Mouse (Mus musculus): ENCODE measurements around the gene Vmn1r219. TPM values are rescaled to one million over a fixed set of nuclear protein-coding genes. Genes with fewer than 3 reads are reported as not detected.

Vmn1r219 gene
- polyA plus RNA-seq, 1 experiment from 2014 or later, result not detected

Other genes with a start within 250 kb of the Vmn1r219 start
- not detected in 2 replicates for gene Vmn1r213, start 151.7 kb upstream of the Vmn1r219 start, polyA plus RNA-seq (2015; fragmentation: Nextera tagmentation; extraction: Ambion mirVana)
- gene Vmn1r214, start 128.9 kb upstream of the Vmn1r219 start, polyA plus RNA-seq (2015; fragmentation: Nextera tagmentation; extraction: Ambion mirVana), result not detected in 2 replicates
- not detected in 2 replicates for gene Vmn1r215, start 91.3 kb upstream of the Vmn1r219 start, polyA plus RNA-seq (2015; fragmentation: Nextera tagmentation; extraction: Ambion mirVana)
- gene Vmn1r217, start 41.1 kb upstream of the Vmn1r219 start, polyA plus RNA-seq (2015; fragmentation: Nextera tagmentation; extraction: Ambion mirVana), result not detected in 2 replicates
- gene Vmn1r218, start 26.2 kb upstream of the Vmn1r219 start, polyA plus RNA-seq (2015; fragmentation: Nextera tagmentation; extraction: Ambion mirVana), result not detected in 2 replicates
- gene Vmn1r220, start 28.7 kb downstream of the Vmn1r219 start, polyA plus RNA-seq (2015; fragmentation: Nextera tagmentation; extraction: Ambion mirVana), result not detected in 2 replicates
- not detected in 2 replicates for gene Vmn1r221, start 54.8 kb downstream of the Vmn1r219 start, polyA plus RNA-seq (2015; fragmentation: Nextera tagmentation; extraction: Ambion mirVana)
- gene Vmn1r222, start 76.6 kb downstream of the Vmn1r219 start, polyA plus RNA-seq (2015; fragmentation: Nextera tagmentation; extraction: Ambion mirVana), result not detected in 2 replicates
- not detected in 2 replicates for gene Vmn1r223, start 87.8 kb downstream of the Vmn1r219 start, polyA plus RNA-seq (2015; fragmentation: Nextera tagmentation; extraction: Ambion mirVana)
- 61.4 and 61.8 TPM in 2 replicates for gene Zfp322a, start 209.9 kb downstream of the Vmn1r219 start, polyA plus RNA-seq (2015; fragmentation: Nextera tagmentation; extraction: Ambion mirVana)